Mouse (Mus musculus) heart, postnatal 0 days (tissue): ENCODE results near the gene Pigl.

Source experiments
- CTCF ChIP-seq: IDR thresholded peaks from 2 replicates; pipeline ENCODE4 v1.5.1; 2016; ENCODE audit warnings: antibody characterized with exemption, control low read depth, low read depth
- EP300 ChIP-seq: IDR thresholded peaks from 2 replicates; pipeline ENCODE4 v1.6.1; 2016; ENCODE audit warnings: antibody characterized with exemption, low read depth

GRCm38 (mm10) chr11:62555896-62556412, 97.7 kb downstream of the Pigl start:
- TF ChIP-seq CTCF (no peak), EP300 (no peak)
